Mouse (Mus musculus) MEL (cell line): Measurements from ENCODE around the gene Eng. TPM values are rescaled to one million over a fixed set of nuclear protein-coding genes. Genes with fewer than 3 reads are reported as not detected.

Experiments
- DNase-seq: peaks from one replicate; pipeline ENCODE4 v3.0.0; 2011; ENCODE audit warnings: low read depth, low spot score
- H3K27ac ChIP-seq: 2 replicates; pipeline ENCODE4 v1.5.1; 2012; ENCODE audit warnings: low read depth, mild to moderate bottlenecking, control low read depth, low read length, moderate library complexity; ENCODE audit not compliant: control insufficient read depth
- H3K27me3 ChIP-seq, 2 experiments: fragments of 150-350 bp in 1 of 2; sonication (generic) in 1 of 2; 2 replicates each; pipeline ENCODE4 v1.6.1; 2012; ENCODE audit warnings: low read length in 2 of 2, mild to moderate bottlenecking in 2 of 2, improper control_type of control experiment in 1 of 2, moderate library complexity in 1 of 2; ENCODE audit not compliant: insufficient read depth in 2 of 2, control insufficient read depth in 1 of 2
- H3K36me3 ChIP-seq, 2 experiments: 2 replicates each; pipeline ENCODE4 v1.6.1; 2012 to 2014; ENCODE audit warnings: low read length in 2 of 2, improper control_type of control experiment in 1 of 2, inconsistent platforms in 1 of 2, mild to moderate bottlenecking in 1 of 2; ENCODE audit not compliant: insufficient read depth in 2 of 2, control insufficient read depth in 1 of 2
- H3K4me1 ChIP-seq, 2 experiments: fragments of 150-350 bp in 1 of 2; sonication (generic) in 1 of 2; 2 replicates each; pipeline ENCODE4 v1.6.1; 2012; ENCODE audit warnings: low read length in 2 of 2, improper control_type of control experiment in 1 of 2, mild to moderate bottlenecking in 1 of 2; ENCODE audit not compliant: insufficient read depth in 2 of 2, control insufficient read depth in 1 of 2
- H3K4me3 ChIP-seq, 2 experiments: fragments of 150-350 bp in 1 of 2; sonication (generic) in 1 of 2; 2 replicates each; pipeline ENCODE4 v1.5.1; 2012; ENCODE audit warnings: low read depth in 2 of 2, low read length in 2 of 2, mild to moderate bottlenecking in 2 of 2, moderate library complexity in 2 of 2, control low read depth in 1 of 2, improper control_type of control experiment in 1 of 2; ENCODE audit not compliant: control insufficient read depth in 1 of 2, insufficient read depth in 1 of 2
- H3K79me2 ChIP-seq: 2 replicates; pipeline ENCODE4 v1.6.1; 2012; ENCODE audit warnings: mild to moderate bottlenecking, low read length, moderate library complexity; ENCODE audit not compliant: control insufficient read depth, poor library complexity, insufficient read depth
- H3K9ac ChIP-seq: 2 replicates; pipeline ENCODE4 v1.6.1; 2012; ENCODE audit warnings: low read depth, mild to moderate bottlenecking, control low read depth, low read length, moderate library complexity; ENCODE audit not compliant: control insufficient read depth, poor library complexity, severe bottlenecking
- H3K9me3 ChIP-seq: fragments of 150-350 bp; sonication (generic); replicated peaks from 2 replicates; pipeline ENCODE4 v1.6.1; 2012; ENCODE audit warnings: mild to moderate bottlenecking, low read length, improper control_type of control experiment, moderate library complexity; ENCODE audit not compliant: insufficient read depth
- BHLHE40 ChIP-seq: IDR thresholded peaks from 2 replicates; pipeline ENCODE4 v1.6.1; 2012; ENCODE audit warnings: low read depth, mild to moderate bottlenecking, inconsistent platforms, low read length, improper control_type of control experiment, borderline replicate concordance
- CHD2 ChIP-seq: IDR thresholded peaks from 2 replicates; pipeline ENCODE4 v1.6.1; 2011; ENCODE audit warnings: low read length, improper control_type of control experiment
- CTCF ChIP-seq, 3 experiments: IDR thresholded peaks in 2 of 3; conservative IDR thresholded peaks in 1 of 3; 2 replicates each; pipeline ENCODE4 v1.5.1; 2011 to 2012; ENCODE audit warnings: low read length in 3 of 3, low read depth in 2 of 3, mild to moderate bottlenecking in 2 of 3, improper control_type of control experiment in 1 of 3, inconsistent platforms in 1 of 3, mixed read lengths in 1 of 3, moderate library complexity in 1 of 3; ENCODE audit not compliant: control insufficient read depth in 1 of 3, insufficient read depth in 1 of 3, poor library complexity in 1 of 3, severe bottlenecking in 1 of 3
- ELF1 ChIP-seq: IDR thresholded peaks from 2 replicates; pipeline ENCODE4 v1.6.1; 2014; ENCODE audit warnings: low read depth, mild to moderate bottlenecking, inconsistent platforms, low read length, improper control_type of control experiment, moderate library complexity
- GABPA ChIP-seq: IDR thresholded peaks from 2 replicates; pipeline ENCODE4 v1.6.1; 2012; ENCODE audit warnings: low read depth, mild to moderate bottlenecking, inconsistent platforms, low read length, improper control_type of control experiment, moderate library complexity
- HCFC1 ChIP-seq: IDR thresholded peaks from 2 replicates; pipeline ENCODE4 v1.6.1; 2012; ENCODE audit warnings: low read depth, mild to moderate bottlenecking, inconsistent platforms, low read length, improper control_type of control experiment, moderate library complexity
- KAT2A ChIP-seq: conservative IDR thresholded peaks from 2 replicates; pipeline ENCODE4 v1.6.1; 2012; ENCODE audit warnings: low read depth, low read length, improper control_type of control experiment, inconsistent platforms
- MAFK ChIP-seq: IDR thresholded peaks from 2 replicates; pipeline ENCODE4 v1.6.1; 2011; ENCODE audit warnings: low read depth, mild to moderate bottlenecking, low read length, improper control_type of control experiment, borderline replicate concordance
- MAX ChIP-seq: IDR thresholded peaks from 2 replicates; pipeline ENCODE4 v1.6.1; 2011; ENCODE audit warnings: low read length, improper control_type of control experiment
- MAZ ChIP-seq: IDR thresholded peaks from 2 replicates; pipeline ENCODE4 v1.6.1; 2012; ENCODE audit warnings: low read depth, mild to moderate bottlenecking, inconsistent platforms, low read length, improper control_type of control experiment
- MEF2A ChIP-seq: IDR thresholded peaks from 2 replicates; pipeline ENCODE4 v1.6.1; 2014; ENCODE audit warnings: low read depth, mild to moderate bottlenecking, inconsistent platforms, low read length, improper control_type of control experiment; ENCODE audit not compliant: poor library complexity, insufficient replicate concordance, severe bottlenecking; ENCODE audit errors: extremely low read depth
- MXI1 ChIP-seq: IDR thresholded peaks from 2 replicates; pipeline ENCODE4 v1.6.1; 2011; ENCODE audit warnings: mild to moderate bottlenecking, low read depth, low read length, improper control_type of control experiment
- RAD21 ChIP-seq: IDR thresholded peaks from 2 replicates; pipeline ENCODE4 v1.6.1; 2011; ENCODE audit warnings: mild to moderate bottlenecking, low read depth, low read length, improper control_type of control experiment
- RCOR1 ChIP-seq: IDR thresholded peaks from 2 replicates; pipeline ENCODE4 v1.6.1; 2012; ENCODE audit warnings: low read depth, mild to moderate bottlenecking, inconsistent platforms, low read length, improper control_type of control experiment
- SMC3 ChIP-seq: IDR thresholded peaks from 2 replicates; pipeline ENCODE4 v1.6.1; 2011; ENCODE audit warnings: low read depth, low read length, improper control_type of control experiment
- TBP ChIP-seq: IDR thresholded peaks from 2 replicates; pipeline ENCODE4 v1.8.0; 2011; ENCODE audit warnings: low read depth, low read length, improper control_type of control experiment
- USF1 ChIP-seq: IDR thresholded peaks from 2 replicates; pipeline ENCODE4 v1.6.1; 2014; ENCODE audit warnings: low read depth, mild to moderate bottlenecking, inconsistent platforms, low read length, improper control_type of control experiment, moderate library complexity
- USF2 ChIP-seq, 2 experiments: IDR thresholded peaks; 2 replicates each; pipeline ENCODE4 v1.6.1; 2011 to 2012; ENCODE audit warnings: improper control_type of control experiment in 2 of 2, low read length in 2 of 2, borderline replicate concordance in 1 of 2, inconsistent platforms in 1 of 2, low read depth in 1 of 2, mild to moderate bottlenecking in 1 of 2; ENCODE audit not compliant: insufficient read depth in 1 of 2
- ZMIZ1 ChIP-seq: IDR thresholded peaks from 2 replicates; pipeline ENCODE4 v1.6.1; 2012; ENCODE audit warnings: low read depth, mild to moderate bottlenecking, inconsistent platforms, low read length, improper control_type of control experiment, moderate library complexity
- polyA plus RNA-seq, 2 experiments: library from polyadenylated mRNA; stranded (reverse) in 1 of 2; unstranded in 1 of 2; fragments of >175 nt in 1 of 2; fragments of >200 nt in 1 of 2; gene quantifications; 2 replicates each; pipeline versions ENCODE4 v1.2.1 to v1.2.4; 2012; ENCODE audit warnings: low replicate concordance in 2 of 2, low read depth in 1 of 2; ENCODE audit not compliant: insufficient read length in 2 of 2, insufficient read depth in 1 of 2, missing spikeins in 1 of 2
- total RNA-seq: library from RNA; depleted of rRNA; stranded (reverse); fragments of 300-350 nt; gene quantifications from 2 replicates; pipeline ENCODE4 v1.2.3, GENCODE M21; 2012

Gene Eng
- total and polyA plus RNA-seq, 3 experiments: 0.73 to 1.0 TPM; not detected in 1

DNA sequence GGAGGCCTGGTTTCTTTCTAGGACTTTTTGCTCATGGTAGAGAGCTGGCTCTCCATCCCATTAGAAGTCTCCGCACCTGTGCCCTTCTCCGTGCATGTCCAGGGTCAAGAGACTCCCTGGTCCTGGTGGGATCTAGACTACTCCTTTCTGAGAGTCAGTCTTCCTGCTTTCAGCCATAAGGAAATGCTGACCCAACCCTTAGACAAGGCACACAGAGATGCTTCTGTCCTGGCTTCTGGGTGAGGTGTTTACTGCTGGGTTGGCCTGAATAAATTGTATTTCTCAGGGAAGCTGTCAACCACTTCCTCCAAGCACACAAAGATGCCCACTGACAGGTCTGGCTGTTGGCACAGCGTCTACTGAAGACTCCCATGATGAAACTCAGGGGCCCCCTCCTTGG lies 47.0 kb upstream of the Eng start, which contains the start of gene St6galnac6:
Gene St6galnac6 (plus strand): TSS at position 301 of the 400 bp plus-strand sequence.
- H3K4me1 ChIP-seq: peaks cover 0 to 3% of the 10 kb centered on the region in 2 experiments; a peak in 2 of 4 replicates
- H3K36me3 ChIP-seq: peaks cover 0 to 5% of the 10 kb centered on the region in 2 experiments; a peak in 1 of 4 replicates
- no peaks in the 10 kb centered on the region for H3K27me3 ChIP-seq
- H3K79me2 ChIP-seq: no peaks in the 10 kb centered on the region
- no peak for TF ChIP-seq RCOR1
- TF ChIP-seq MEF2A: no peak
- no peak for TF ChIP-seq TBP
- no peak for TF ChIP-seq MAX
- no peak for TF ChIP-seq ZMIZ1
- TF ChIP-seq BHLHE40: no peak
- no peak for TF ChIP-seq USF2 (IDR thresholded peaks at IDR 0.05; ENCODE audit: borderline replicate concordance in 1 of 2, insufficient read depth in 1 of 2, low read depth in 1 of 2, low read length in 2 of 2)
- TF ChIP-seq CTCF (IDR thresholded peaks at IDR 0.05 in 2 of 3, conservative IDR thresholded peaks at IDR 0.05 in 1 of 3; ENCODE audit: control insufficient read depth in 1 of 3, insufficient read depth in 1 of 3, low read depth in 2 of 3, low read length in 3 of 3, poor library complexity in 1 of 3, severe bottlenecking in 1 of 3): no peak
- TF ChIP-seq KAT2A: no peak
- no peak for TF ChIP-seq MAFK
- TF ChIP-seq GABPA: no peak
- TF ChIP-seq RAD21: no peak
- no peak for TF ChIP-seq MXI1
- no peak for TF ChIP-seq USF1
- no peak for TF ChIP-seq SMC3
- TF ChIP-seq MAZ: no peak
- H3K4me3 ChIP-seq: no peak within 1 kb of the TSS
- no peak within 1 kb of the TSS for H3K27ac ChIP-seq
- no peak within 1 kb of the TSS for H3K9ac ChIP-seq
- no peak for DNase-seq
- no peaks in the 10 kb centered on the region for H3K9me3 ChIP-seq

DNA sequence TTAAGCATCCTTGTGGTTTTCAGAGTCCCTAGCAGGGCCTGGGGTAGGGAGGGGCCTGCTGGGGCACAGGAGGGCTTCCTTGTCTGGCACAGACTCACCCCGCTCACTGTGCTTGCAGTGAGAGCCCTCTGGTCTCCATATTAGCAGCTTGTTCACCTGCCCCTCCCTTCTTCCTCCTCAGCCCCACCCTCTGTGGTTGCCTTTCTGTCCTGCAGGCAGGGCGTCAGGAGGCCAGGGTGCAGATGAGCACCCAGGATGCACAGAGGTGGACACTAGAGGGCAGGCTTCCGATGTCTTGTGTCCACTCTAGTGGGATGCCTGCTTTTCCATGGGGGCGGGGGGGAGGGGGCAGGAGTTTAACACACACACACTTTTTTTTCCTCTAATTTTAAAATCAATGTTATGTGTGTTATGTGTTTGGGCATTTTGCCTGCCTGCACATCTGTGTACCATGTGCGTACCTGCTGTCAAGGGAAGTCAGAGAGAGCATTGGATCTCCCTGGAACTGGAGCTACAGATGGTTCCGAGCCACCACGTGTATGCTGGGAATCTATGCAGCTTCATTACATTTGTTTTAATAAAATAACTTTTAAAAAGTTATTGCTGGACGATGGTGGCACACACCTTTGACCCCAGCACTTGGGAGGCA lies 44.9 kb upstream of the Eng start:
- H3K9me3 ChIP-seq: no peaks in the 10 kb centered on the region
- TF ChIP-seq KAT2A (no peak), GABPA (no peak), MXI1 (no peak), ELF1 (no peak), CHD2 (no peak), HCFC1 (no peak)
- H3K9ac ChIP-seq: no peak overlapping the region
- no peak overlapping the region for H3K4me3 ChIP-seq
- H3K27me3 ChIP-seq: no peaks in the 10 kb centered on the region
- no peak overlapping the region for H3K27ac ChIP-seq
- peaks cover 0 to 6% of the 10 kb centered on the region in 2 experiments for H3K4me1 ChIP-seq
- H3K36me3 ChIP-seq: peaks cover 0 to 2% of the 10 kb centered on the region in 2 experiments; a peak in 1 of 4 replicates
- no peaks in the 10 kb centered on the region for H3K79me2 ChIP-seq
- DNase-seq: no peak
